Mouse (Mus musculus) neural tube, embryonic 11.5 days (tissue): ENCODE data around the gene Kcnj9. TPM values are rescaled to one million over a fixed set of nuclear protein-coding genes. Genes with fewer than 3 reads are reported as not detected.
A peak's percentile ranks its signal among the peaks of the same experiment; 100 is the strongest.

Source experiments
- ATAC-seq: fragments of 200-750 bp; cut with Nextera tagmentation; 2 replicates; pipeline ENCODE4 v1.8.0; 2017; ENCODE audit warnings: moderate number of reproducible peaks, mild to moderate bottlenecking, moderate TSS enrichment, moderate library complexity; ENCODE audit not compliant: insufficient read depth, low FRiP score, low TSS enrichment
- DNase-seq: peaks from one replicate; pipeline ENCODE4 v3.0.0-alpha.2; 2015; ENCODE audit warnings: low spot score
- H3K27ac ChIP-seq: fragments of 300-500 bp; sonication (generic); 2 replicates; pipeline ENCODE4 v1.5.1; 2014; ENCODE audit warnings: low read depth, mild to moderate bottlenecking, low read length
- H3K27me3 ChIP-seq: fragments of 300-500 bp; sonication (generic); 2 replicates; pipeline ENCODE4 v1.6.1; 2014; ENCODE audit warnings: mild to moderate bottlenecking, low read length, mixed read lengths; ENCODE audit not compliant: control insufficient read depth, insufficient read depth
- H3K36me3 ChIP-seq: fragments of 300-500 bp; sonication (generic); 2 replicates; pipeline ENCODE4 v1.6.1; 2014; ENCODE audit warnings: mild to moderate bottlenecking, low read length, moderate library complexity, mixed read lengths; ENCODE audit not compliant: control insufficient read depth, insufficient read depth
- H3K4me1 ChIP-seq: fragments of 300-500 bp; sonication (generic); 2 replicates; pipeline ENCODE4 v1.6.1; 2014; ENCODE audit warnings: low read length, mixed read lengths; ENCODE audit not compliant: control insufficient read depth, insufficient read depth
- H3K4me2 ChIP-seq: fragments of 300-500 bp; sonication (generic); 2 replicates; pipeline ENCODE4 v1.6.1; 2014; ENCODE audit warnings: low read depth, mild to moderate bottlenecking, moderate library complexity
- H3K4me3 ChIP-seq: fragments of 300-500 bp; sonication (generic); 2 replicates; pipeline ENCODE4 v1.5.1; 2014; ENCODE audit warnings: low read depth, low read length
- H3K9ac ChIP-seq: fragments of 300-500 bp; sonication (generic); 2 replicates; pipeline ENCODE4 v1.6.1; 2014; ENCODE audit warnings: mild to moderate bottlenecking, low read length
- H3K9me3 ChIP-seq: fragments of 300-500 bp; sonication (generic); 2 replicates; pipeline ENCODE4 v1.6.1; 2016; ENCODE audit warnings: low read length; ENCODE audit not compliant: control insufficient read depth
- WGBS: fragments of 180-500 bp; shearing (Covaris S2); extraction: QIAGEN DNeasy Blood & Tissue Kit; methylation state at CpG from one replicate; pipeline ENCODE4 v1.1.7; 2014; 5-methylcytosine and 5-hydroxymethylcytosine counted together
- polyA plus RNA-seq: library from polyadenylated mRNA; unstranded; fragments of >200 nt; fragmentation: Nextera tagmentation; extraction: Ambion mirVana; gene quantifications from 2 replicates; pipeline ENCODE4 v1.2.1, GENCODE M21; 2014

Kcnj9 gene
- polyA plus RNA-seq, 1 experiment from 2014 or later: 0.84 TPM

GRCm38 (mm10) chr1:172341386-172341785, 12.3 kb upstream of the Kcnj9 start:
- no peak overlapping the region for H3K27ac ChIP-seq
- peak overlapping the region; percentile 49 for H3K4me2 ChIP-seq
- peaks cover 4% of the 10 kb centered on the region; the same call in 1 of the 2 replicates for H3K27me3 ChIP-seq
- H3K9ac ChIP-seq: peak overlapping the region; percentile 60
- H3K9me3 ChIP-seq: no peaks in the 10 kb centered on the region
- H3K4me3 ChIP-seq: peak overlapping the region; percentile 47
- H3K4me1 ChIP-seq: no peaks in the 10 kb centered on the region
- DNase-seq: no peak
- ATAC-seq: peak; percentile 11
- WGBS: 17% methylated on average over 10 of the region's 10 CpGs
- H3K36me3 ChIP-seq: no peaks in the 10 kb centered on the region

GRCm38 (mm10) chr1:172340729-172341321, 11.7 kb upstream of the Kcnj9 start, which contains the start of gene Kcnj10:
Kcnj10 (plus strand) TSS chr1:172341210.
- Histone ChIP-seq H3K4me2 (peak within 1 kb of the TSS; percentile 49), H3K27me3 (peaks cover 4% of the 10 kb centered on the region; the same call in 1 of the 2 replicates), H3K9me3 (no peaks in the 10 kb centered on the region), H3K36me3 (no peaks in the 10 kb centered on the region), H3K27ac (no peak within 1 kb of the TSS), H3K9ac (peak within 1 kb of the TSS; percentile 60), H3K4me1 (no peaks in the 10 kb centered on the region), H3K4me3 (peak within 1 kb of the TSS; percentile 47)
- WGBS: 2% methylated on average over 38 of the region's 38 CpGs
- peak; percentile 98 for ATAC-seq
- peak; percentile 88 for DNase-seq

- Histone ChIP-seq H3K4me3 (no peak overlapping the region), H3K4me2 (no peak overlapping the region), H3K36me3 (no peaks in the 10 kb centered on the region), H3K9ac (no peak overlapping the region), H3K4me1 (no peaks in the 10 kb centered on the region), H3K27me3 (peaks cover 4% of the 10 kb centered on the region; the same call in 1 of the 2 replicates), H3K9me3 (no peaks in the 10 kb centered on the region), H3K27ac (no peak overlapping the region)
- ATAC-seq (no peak), DNase-seq (no peak)
- WGBS: 24% methylated on average over 2 of the region's 2 CpGs
These were observed 8.5 kb upstream of the Kcnj9 start for GRCm38 (mm10) chr1:172337411-172338185.

- Histone ChIP-seq H3K9ac (no peak overlapping the region), H3K27ac (no peak overlapping the region), H3K27me3 (no peaks in the 10 kb centered on the region), H3K4me2 (no peak overlapping the region), H3K9me3 (no peaks in the 10 kb centered on the region), H3K4me1 (no peaks in the 10 kb centered on the region), H3K36me3 (no peaks in the 10 kb centered on the region), H3K4me3 (no peak overlapping the region)
- DNase-seq (no peak), ATAC-seq (no peak)
- 80% methylated on average over 15 of the region's 15 CpGs for WGBS
These were observed 6.7 kb upstream of the Kcnj9 start for GRCm38 (mm10) chr1:172335804-172336203.

GRCm38 (mm10) chr1:172333512-172333911, 4.4 kb upstream of the Kcnj9 start:
- Histone ChIP-seq H3K4me1 (peaks cover 7% of the 10 kb centered on the region; the same call in 1 of the 2 replicates), H3K27me3 (no peaks in the 10 kb centered on the region), H3K4me3 (no peak overlapping the region), H3K27ac (no peak overlapping the region), H3K9me3 (no peaks in the 10 kb centered on the region), H3K9ac (no peak overlapping the region), H3K4me2 (no peak overlapping the region), H3K36me3 (no peaks in the 10 kb centered on the region)
- DNase-seq: peak; percentile 11
- 19% methylated on average over 3 of the region's 3 CpGs for WGBS
- ATAC-seq: no peak

- H3K4me3 ChIP-seq: no peak overlapping the region
- H3K9ac ChIP-seq: no peak overlapping the region
- no peak overlapping the region for H3K4me2 ChIP-seq
- H3K27me3 ChIP-seq: 0 out of 2 replicates have a peak, but pooled peaks cover under 1% of the 10 kb centered on the region
- DNase-seq: no peak
- no peaks in the 10 kb centered on the region for H3K9me3 ChIP-seq
- 83% methylated on average over 2 of the region's 2 CpGs for WGBS
- ATAC-seq: no peak
- no peaks in the 10 kb centered on the region for H3K36me3 ChIP-seq
- H3K27ac ChIP-seq: no peak overlapping the region
- H3K4me1 ChIP-seq: peaks cover 7% of the 10 kb centered on the region; the same call in 1 of the 2 replicates
These were observed 3.8 kb upstream of the Kcnj9 start for GRCm38 (mm10) chr1:172332925-172333324.

GRCm38 (mm10) chr1:172331422-172331947, 2.4 kb upstream of the Kcnj9 start:
- no peak overlapping the region for H3K4me2 ChIP-seq
- no peak overlapping the region for H3K4me3 ChIP-seq
- peaks cover 2% of the 10 kb centered on the region; the same call in 1 of the 2 replicates for H3K27me3 ChIP-seq
- H3K36me3 ChIP-seq: no peaks in the 10 kb centered on the region
- peaks cover 7% of the 10 kb centered on the region; the same call in 1 of the 2 replicates for H3K4me1 ChIP-seq
- no peak overlapping the region for H3K9ac ChIP-seq
- no peaks in the 10 kb centered on the region for H3K9me3 ChIP-seq
- ATAC-seq (no peak), DNase-seq (peak; percentile 8)
- WGBS: 73% methylated on average over 8 of the region's 8 CpGs
- no peak overlapping the region for H3K27ac ChIP-seq

- ATAC-seq (no peak), DNase-seq (no peak)
- Histone ChIP-seq H3K9me3 (no peaks in the 10 kb centered on the region), H3K4me2 (peak overlapping the region; percentile 24; the same call in 1 of the 2 replicates), H3K36me3 (no peaks in the 10 kb centered on the region), H3K27me3 (peaks cover 16% of the 10 kb centered on the region), H3K9ac (no peak overlapping the region; the same call in 1 of the 2 replicates), H3K4me3 (no peak overlapping the region), H3K4me1 (peaks cover 7% of the 10 kb centered on the region; the same call in 1 of the 2 replicates), H3K27ac (no peak overlapping the region)
- WGBS: 77% methylated on average over 6 of the region's 6 CpGs
These were observed 498 bp upstream of the Kcnj9 start for GRCm38 (mm10) chr1:172329616-172330015.
